Mouse (Mus musculus) lung, embryonic 16.5 days (tissue): ENCODE data around the gene Rtn3. TPM values are rescaled to one million over a fixed set of nuclear protein-coding genes. Genes with fewer than 3 reads are reported as not detected.
"Not testable (repeated sequence)": the region's sequence is repeated elsewhere in the genome, so short reads cannot be mapped to it uniquely, and the experiment has no call there.

Experiments used
- ATAC-seq: fragments of 200-750 bp; cut with Nextera tagmentation; 2 replicates; pipeline ENCODE4 v1.8.0; 2017; ENCODE audit warnings: low read depth, mild to moderate bottlenecking, moderate library complexity
- H3K27ac ChIP-seq: fragments of 300-500 bp; sonication (generic); 2 replicates; pipeline ENCODE4 v1.5.1; 2014; ENCODE audit warnings: mild to moderate bottlenecking, control low read depth, low read length
- H3K27me3 ChIP-seq: fragments of 300-500 bp; sonication (generic); 2 replicates; pipeline ENCODE4 v1.6.1; 2014; ENCODE audit warnings: low read depth, low read length, mixed read lengths; ENCODE audit not compliant: control insufficient read depth, insufficient read depth
- H3K36me3 ChIP-seq: fragments of 300-500 bp; sonication (generic); 2 replicates; pipeline ENCODE4 v1.6.1; 2014; ENCODE audit warnings: low read length; ENCODE audit not compliant: control insufficient read depth, insufficient read depth
- H3K4me1 ChIP-seq: fragments of 300-500 bp; sonication (generic); replicated peaks from 2 replicates; pipeline ENCODE4 v1.6.1; 2014; ENCODE audit warnings: low read length, mixed read lengths; ENCODE audit not compliant: control insufficient read depth, insufficient read depth
- H3K4me2 ChIP-seq: fragments of 300-500 bp; sonication (generic); 2 replicates; pipeline ENCODE4 v1.6.1; 2014; ENCODE audit warnings: low read depth, low read length, control low read depth
- H3K4me3 ChIP-seq: fragments of 300-500 bp; sonication (generic); 2 replicates; pipeline ENCODE4 v1.5.1; 2014; ENCODE audit warnings: mild to moderate bottlenecking, low read length, control low read depth
- H3K9ac ChIP-seq: fragments of 300-500 bp; sonication (generic); 2 replicates; pipeline ENCODE4 v1.6.1; 2014; ENCODE audit warnings: low read length, control low read depth
- H3K9me3 ChIP-seq: fragments of 300-500 bp; sonication (generic); 2 replicates; pipeline ENCODE4 v1.6.1; 2016; ENCODE audit warnings: low read length; ENCODE audit not compliant: control insufficient read depth
- WGBS: fragments of 180-500 bp; shearing (Covaris S2); extraction: QIAGEN DNeasy Blood & Tissue Kit; methylation state at CpG from one replicate; pipeline ENCODE4 v1.1.7; 2014; 5-methylcytosine and 5-hydroxymethylcytosine counted together
- polyA plus RNA-seq: library from polyadenylated mRNA; unstranded; fragments of >200 nt; fragmentation: Nextera tagmentation; extraction: Ambion mirVana; gene quantifications from 2 replicates; pipeline ENCODE4 v1.2.1, GENCODE M21; 2015

Gene Rtn3
- polyA plus RNA-seq, 1 experiment from 2014 or later = 123 TPM

- no peak for ATAC-seq
- no peak overlapping the region for H3K4me3 ChIP-seq
- H3K27ac ChIP-seq = no peak overlapping the region
- no peaks in the 10 kb centered on the region for H3K36me3 ChIP-seq
- peaks cover 7% of the 10 kb centered on the region for H3K4me1 ChIP-seq
- H3K4me2 ChIP-seq = no peak overlapping the region
- WGBS = 58% methylated on average over 2 of the region's 2 CpGs
- H3K9me3 ChIP-seq = no peaks in the 10 kb centered on the region
- no peaks in the 10 kb centered on the region for H3K27me3 ChIP-seq
- H3K9ac ChIP-seq = no peak overlapping the region
Measured at GRCm38 (mm10) chr19:7412361-7412760, 70.7 kb downstream of the Rtn3 start.

- Histone ChIP-seq H3K36me3 (no peaks in the 10 kb centered on the region), H3K27me3 (no peaks in the 10 kb centered on the region), H3K9ac (no peak overlapping the region), H3K9me3 (no peaks in the 10 kb centered on the region), H3K27ac (no peak overlapping the region), H3K4me2 (no peak overlapping the region), H3K4me3 (no peak overlapping the region), H3K4me1 (peaks cover 6% of the 10 kb centered on the region)
- 43% methylated on average over 9 of the region's 9 CpGs for WGBS
- ATAC-seq = no peak
Measured at GRCm38 (mm10) chr19:7404623-7405229, 78.4 kb downstream of the Rtn3 start.

GRCm38 (mm10) chr19:7400635-7401034, 82.4 kb downstream of the Rtn3 start:
- Histone ChIP-seq H3K36me3 (no peaks in the 10 kb centered on the region), H3K27me3 (no peaks in the 10 kb centered on the region), H3K4me3 (no peak overlapping the region), H3K9me3 (no peaks in the 10 kb centered on the region), H3K9ac (no peak overlapping the region), H3K27ac (peak overlapping the region; percentile 34; the same call in 1 of the 2 replicates), H3K4me1 (peaks cover 8% of the 10 kb centered on the region), H3K4me2 (peak overlapping the region; percentile 23)
- peak; percentile 29 for ATAC-seq
- WGBS = 57% methylated on average over 11 of the region's 11 CpGs

- H3K4me2 ChIP-seq = not testable (repeated sequence)
Measured at GRCm38 (mm10) chr19:7398898-7399297, 84.2 kb downstream of the Rtn3 start.

GRCm38 (mm10) chr19:7396867-7397826, 85.9 kb downstream of the Rtn3 start:
- H3K27me3 ChIP-seq, H3K9me3 ChIP-seq, H3K4me1 ChIP-seq, H3K4me3 ChIP-seq, H3K9ac ChIP-seq, H3K27ac ChIP-seq, H3K4me2 ChIP-seq, H3K36me3 ChIP-seq: not testable (repeated sequence)
- peak; percentile 66 for ATAC-seq
- 51% methylated on average over 9 of the region's 10 CpGs for WGBS

More at GRCm38 (mm10) chr19:7398898-7399297, 84.2 kb downstream of the Rtn3 start:
- H3K4me1 ChIP-seq, H3K36me3 ChIP-seq, H3K4me3 ChIP-seq, ATAC-seq, H3K27ac ChIP-seq, H3K9me3 ChIP-seq, H3K9ac ChIP-seq, H3K27me3 ChIP-seq: not testable (repeated sequence)
- WGBS = 31% methylated on average over 24 of the region's 24 CpGs

GRCm38 (mm10) chr19:7388488-7388887, 94.6 kb downstream of the Rtn3 start:
- Histone ChIP-seq H3K27me3 (no peaks in the 10 kb centered on the region), H3K36me3 (no peaks in the 10 kb centered on the region; the same call in 1 of the 2 replicates), H3K4me1 (peaks cover 7% of the 10 kb centered on the region), H3K4me3 (no peak overlapping the region), H3K9me3 (peaks cover 7% of the 10 kb centered on the region), H3K27ac (no peak overlapping the region), H3K9ac (no peak overlapping the region), H3K4me2 (no peak overlapping the region)
- ATAC-seq = no peak
- 75% methylated on average over 6 of the region's 6 CpGs for WGBS

GRCm38 (mm10) chr19:7386042-7386441, 97.0 kb downstream of the Rtn3 start:
- Histone ChIP-seq H3K27ac (no peak overlapping the region), H3K4me2 (no peak overlapping the region), H3K4me1 (peaks cover 17% of the 10 kb centered on the region), H3K4me3 (no peak overlapping the region), H3K27me3 (no peaks in the 10 kb centered on the region), H3K9ac (no peak overlapping the region), H3K36me3 (no peaks in the 10 kb centered on the region; the same call in 1 of the 2 replicates), H3K9me3 (peaks cover 6% of the 10 kb centered on the region)
- no peak for ATAC-seq
- WGBS = 77% methylated on average over 2 of the region's 2 CpGs

GRCm38 (mm10) chr19:7382903-7383865, 99.9 kb downstream of the Rtn3 start, which contains the start of gene Spindoc:
TSS of gene Spindoc (minus strand) at chr19:7382994.
- ATAC-seq = peak; percentile 100
- under 1% methylated on average over 44 of the region's 52 CpGs for WGBS
- H3K27ac ChIP-seq = peak within 1 kb of the TSS; percentile 85
- no peaks in the 10 kb centered on the region for H3K9me3 ChIP-seq
- peak within 1 kb of the TSS; percentile 88 for H3K9ac ChIP-seq
- H3K4me1 ChIP-seq = peaks cover 18% of the 10 kb centered on the region
- H3K4me3 ChIP-seq = peak within 1 kb of the TSS; percentile 75
- no peaks in the 10 kb centered on the region for H3K27me3 ChIP-seq
- peaks cover 3% of the 10 kb centered on the region; the same call in 1 of the 2 replicates for H3K36me3 ChIP-seq
- peak within 1 kb of the TSS; percentile 89 for H3K4me2 ChIP-seq
